Mouse (Mus musculus): ENCODE measurements around the gene Gm4216. TPM values are rescaled to one million over a fixed set of nuclear protein-coding genes. Genes with fewer than 3 reads are reported as not detected.

Gene Gm4216
- not detected for polyA plus RNA-seq (2017; shearing (Covaris generic))

DNA sequence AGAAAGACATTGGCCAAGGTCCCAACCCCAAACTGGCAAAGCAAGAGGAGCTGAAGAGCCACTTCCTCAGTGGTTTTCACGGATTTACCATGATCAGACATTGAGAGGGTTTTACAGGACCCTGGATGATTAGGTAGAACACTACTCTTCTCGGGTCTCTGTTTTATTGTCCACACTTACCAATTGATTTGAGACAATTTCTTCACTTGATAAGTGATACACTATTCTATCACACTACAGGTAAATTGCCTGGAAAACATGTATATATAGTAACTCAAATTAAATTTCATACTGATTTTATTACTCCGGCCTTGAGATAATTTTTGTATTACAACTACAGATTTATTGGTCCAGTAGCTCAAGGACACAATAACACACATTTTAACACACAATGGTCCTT is at the start of gene Gm4216:
Gene Gm4216, minus strand, starts transcription at position 101 of the 400 bp plus-strand sequence.

DNA sequence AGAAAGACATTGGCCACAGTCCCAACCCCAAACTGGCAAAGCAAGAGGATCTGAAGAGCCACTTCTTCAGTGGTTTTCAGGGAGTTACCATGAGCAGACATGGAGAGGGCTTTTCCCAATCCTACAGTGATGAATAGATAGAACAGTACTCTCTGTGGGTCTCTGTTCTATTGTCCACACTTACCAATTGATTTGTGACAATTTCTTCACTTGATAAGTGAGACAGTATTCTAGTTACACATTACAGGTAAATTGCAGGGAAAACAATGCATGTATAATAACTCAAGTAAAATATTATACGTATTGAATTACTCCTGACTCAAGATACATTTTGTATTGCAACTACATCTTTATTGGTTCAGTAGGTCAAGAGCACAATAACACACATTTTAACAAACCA is 47.6 kb upstream of the Gm4216 start, which contains the start of gene Gm8720:
Gene Gm8720, minus strand, starts transcription at position 101 of the 400 bp plus-strand sequence.

DNA sequence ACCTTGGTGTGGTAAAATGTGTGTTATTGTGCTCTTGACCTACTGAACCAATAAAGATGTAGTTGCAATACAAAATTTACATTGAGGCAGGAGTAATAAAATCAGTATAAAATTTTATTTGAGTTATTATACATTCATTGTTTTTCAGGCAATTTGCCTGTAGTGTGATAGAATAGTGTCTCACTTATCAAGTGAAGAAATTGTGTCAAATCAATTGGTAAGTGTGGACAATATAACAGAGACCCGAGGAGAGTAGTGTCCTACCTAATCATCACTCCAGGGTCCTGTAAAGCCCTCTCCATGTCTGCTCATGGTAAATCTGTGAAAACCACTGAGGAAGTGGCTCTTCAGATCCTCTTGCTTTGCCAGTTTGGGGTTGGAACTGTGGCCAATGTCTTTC is 35.5 kb upstream of the Gm4216 start, which contains the start of gene Vmn1r163:
Gene Vmn1r163, plus strand, starts transcription at position 301 of the 400 bp plus-strand sequence.

DNA sequence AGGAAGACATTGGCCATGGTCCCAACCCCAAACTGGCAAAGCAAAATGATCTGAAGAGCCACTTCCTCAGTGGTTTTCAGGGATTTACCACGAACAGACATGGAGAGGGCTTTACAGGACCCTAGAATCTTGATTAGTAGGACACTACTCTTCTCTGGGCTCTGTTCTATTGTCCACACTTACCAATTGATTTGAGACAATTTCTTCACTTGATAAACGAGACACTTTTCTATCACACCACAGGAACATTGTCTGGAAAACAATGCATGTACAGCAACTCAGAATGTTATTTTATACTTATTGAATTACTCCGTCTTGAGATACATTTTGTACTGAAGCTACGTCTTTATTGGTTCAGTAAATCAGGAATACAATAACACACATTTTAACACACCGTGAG is 35.1 kb downstream of the Gm4216 start, which contains the start of gene Gm4214:
Gene Gm4214, minus strand, starts transcription at position 101 of the 400 bp plus-strand sequence.

Other genes starting within 250 kb of the Gm4216 start
- not detected for gene Vmn1r158, start 229.1 kb downstream of the Gm4216 start, polyA plus RNA-seq (2017; shearing (Covaris generic))
- gene Vmn1r159, start 176.3 kb downstream of the Gm4216 start, polyA plus RNA-seq (2017; shearing (Covaris generic)) = under 1 TPM in 1 of 2 experiments, not detected in 1; 0.67 TPM
- not detected for gene Vmn1r160, start 148.7 kb downstream of the Gm4216 start, polyA plus RNA-seq (2017; shearing (Covaris generic))
- not detected for gene Gm4214, start 35.2 kb downstream of the Gm4216 start, polyA plus RNA-seq (2017; shearing (Covaris generic))
- 1 to 10 TPM in 1 of 2 experiments, not detected in 1; 1.7 TPM for gene Vmn1r163, start 35.6 kb upstream of the Gm4216 start, polyA plus RNA-seq (2017; shearing (Covaris generic))
- not detected for gene Gm8720, start 47.5 kb upstream of the Gm4216 start, polyA plus RNA-seq (2017; shearing (Covaris generic))
- 1 to 10 TPM in 1 of 2 experiments, under 1 TPM in 1; 0.11 to 1.3 TPM for gene Gm10662, start 124.6 kb upstream of the Gm4216 start, polyA plus RNA-seq (2017; shearing (Covaris generic))
- gene Vmn1r165, start 197.4 kb upstream of the Gm4216 start, polyA plus RNA-seq (2017; shearing (Covaris generic)) = under 1 TPM in 1 of 2 experiments, not detected in 1; 0.32 TPM
- under 1 TPM in 1 of 2 experiments, not detected in 1; 0.34 TPM for gene Vmn1r166, start 231.8 kb upstream of the Gm4216 start, polyA plus RNA-seq (2017; shearing (Covaris generic))